ENCODE assay signal across 20 mouse cellular contexts in the genomic region with DNA sequence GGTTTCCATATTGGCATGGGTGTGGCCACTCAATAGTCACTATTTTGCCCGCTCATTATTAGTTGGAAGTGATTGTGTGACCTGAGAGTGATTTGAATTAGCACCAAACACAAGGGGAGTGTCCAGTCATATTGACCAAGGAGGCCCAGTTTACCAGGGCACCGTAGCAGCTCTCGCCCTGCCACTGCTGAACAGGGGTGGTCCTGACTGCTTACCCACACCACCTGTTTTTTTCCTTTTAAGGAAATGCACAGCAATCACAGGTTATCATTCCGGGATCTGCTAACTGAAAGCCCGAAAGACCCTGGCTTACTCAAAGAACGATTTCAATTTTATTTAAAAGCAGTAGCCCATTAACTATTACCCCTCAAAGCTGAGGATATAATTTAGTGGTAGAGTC.
"Had no signal": no experiment of that assay in that cellular context is flagged by ENCODE, and none has a peak within 500 bp of the region (broad histone marks: within the 10 kb centered on the region; RNA-seq: fewer than 3 reads in every experiment).

No protein-coding gene starts in this region.

- H3K27ac ChIP-seq: limb, embryonic 12.5 days; limb, embryonic 15.5 days; liver, embryonic 14.5 days; midbrain, embryonic 10.5 days; neural tube, embryonic 13.5 days; stomach, embryonic 15.5 days had no signal

- H3K4me3 ChIP-seq: limb, embryonic 12.5 days; limb, embryonic 15.5 days; megakaryocyte, embryonic 14.5 days; midbrain, embryonic 10.5 days; myocyte; neural tube, embryonic 13.5 days; stomach, embryonic 15.5 days had no signal

- ATAC-seq: liver, postnatal 0 days; lung, postnatal 0 days had no signal

- H3K9me3 ChIP-seq: limb, embryonic 12.5 days; limb, embryonic 15.5 days; megakaryocyte, embryonic 14.5 days; midbrain, embryonic 10.5 days; neural tube, embryonic 13.5 days; stomach, embryonic 15.5 days had no signal

- DNase-seq: kidney, adult 9 months; kidney, postnatal 14 days; kidney, postnatal 4 days; left cerebral cortex, postnatal 4 days; liver, postnatal 0 days; lung, embryonic 14.5 days; midbrain, embryonic 14.5 days; retina, postnatal 1 day; right cerebral cortex, postnatal 25 days; spleen, adult 18-20 months; thymus, postnatal 25 days had no signal

- H3K27me3 ChIP-seq: limb, embryonic 12.5 days; limb, embryonic 15.5 days; neural tube, embryonic 13.5 days; stomach, embryonic 15.5 days had no signal

- H3K36me3 ChIP-seq: limb, embryonic 12.5 days; neural tube, embryonic 13.5 days; stomach, embryonic 15.5 days had no signal
